ENCODE assay signal across 20 mouse cellular contexts in the genomic region with DNA sequence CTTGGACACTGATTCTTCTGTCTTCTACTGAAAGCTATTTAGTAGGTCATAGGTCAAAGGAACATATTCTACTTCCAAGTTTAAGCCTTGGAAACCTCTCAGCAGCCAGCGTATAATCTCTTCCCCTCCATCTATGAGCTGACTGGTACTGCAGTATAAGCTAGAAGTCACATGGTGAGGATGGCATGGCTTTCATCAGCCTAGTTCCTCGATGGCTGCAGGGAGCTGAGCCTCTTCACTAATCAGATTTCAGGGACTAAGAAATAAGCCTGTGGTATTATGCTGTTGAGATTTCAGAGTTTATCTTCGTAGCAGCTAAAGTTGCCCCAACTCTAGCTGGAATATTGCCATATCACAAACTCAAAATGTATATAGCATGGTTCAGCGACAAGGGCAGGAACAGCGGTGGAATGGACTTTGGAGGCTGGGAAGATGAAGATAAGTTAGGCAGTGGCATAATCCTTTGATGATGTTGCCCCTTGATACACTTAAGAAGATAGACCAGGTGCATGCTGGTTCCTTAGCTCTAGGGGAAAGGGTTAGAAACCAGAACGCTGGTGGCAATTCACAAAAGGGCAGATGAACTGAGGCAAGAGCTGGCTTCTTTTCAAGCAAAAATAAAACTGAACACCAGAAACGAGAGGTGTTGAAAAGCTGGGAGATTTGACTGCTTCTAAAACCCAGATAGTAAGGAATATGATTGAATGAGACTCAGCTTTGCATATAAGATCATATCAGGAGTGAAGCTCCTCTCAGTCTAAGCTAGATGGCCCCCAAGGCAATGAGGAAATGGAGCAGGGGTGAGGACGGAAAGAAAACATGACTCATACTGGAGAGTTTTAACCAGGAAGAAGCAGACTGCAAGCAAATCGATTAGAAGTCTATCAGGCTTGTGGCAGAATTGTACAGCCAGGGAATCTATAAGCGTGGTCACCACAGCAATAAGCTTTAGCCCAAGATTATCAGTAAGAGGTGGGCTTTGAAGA.
A peak's percentile ranks its signal among the peaks of the same experiment; 100 is the strongest.
DNase-seq lines count a peak whose midpoint lies in the region; ATAC-seq and TF ChIP-seq lines count a peak whose summit lies in the region.
"Had no signal": no experiment of that assay in that cellular context is flagged by ENCODE, and none has a peak within 500 bp of the region (broad histone marks: within the 10 kb centered on the region; RNA-seq: fewer than 3 reads in every experiment).

No protein-coding gene starts in this region.

- peak overlapping the region; percentile 29 for H3K27ac ChIP-seq in heart, embryonic 10.5 days
- H3K27ac ChIP-seq in layer of hippocampus, adult 2 months, result peak overlapping the region; percentile 51
- H3K27ac ChIP-seq in embryonic facial prominence, embryonic 15.5 days (replicated peaks), result 0 out of 2 replicates have a peak overlapping the region, but pooled peaks have one; percentile 34
- peak overlapping the region; percentile 85 for H3K27ac ChIP-seq in small intestine, adult 2 months (ENCODE audit: insufficient read depth, low read depth, low read length)
- no peak overlapping the region for H3K27ac ChIP-seq in kidney, adult 2 months (ENCODE audit: insufficient read depth, low read depth, low read length)
- H3K27ac ChIP-seq in thymus, adult 2 months (ENCODE audit: control insufficient read depth, insufficient read depth, low read length), result no peak overlapping the region
- H3K27ac ChIP-seq: embryonic facial prominence, embryonic 12.5 days; hindbrain, embryonic 10.5 days; hindbrain, postnatal 0 days; limb, embryonic 15.5 days; liver, embryonic 15.5 days; midbrain, embryonic 12.5 days had no signal

- no peaks in the 10 kb centered on the region for H3K36me3 ChIP-seq in heart, embryonic 10.5 days
- H3K36me3 ChIP-seq in embryonic facial prominence, embryonic 15.5 days, result no peaks in the 10 kb centered on the region
- H3K36me3 ChIP-seq in small intestine, adult 2 months (ENCODE audit: control insufficient read depth, insufficient read depth, low read length), result no peaks in the 10 kb centered on the region
- H3K36me3 ChIP-seq in kidney, adult 2 months (ENCODE audit: control insufficient read depth, insufficient read depth, low read length), result no peaks in the 10 kb centered on the region
- H3K36me3 ChIP-seq in thymus, adult 2 months (ENCODE audit: control insufficient read depth, insufficient read depth, low read length), result no peaks in the 10 kb centered on the region
- H3K36me3 ChIP-seq: embryonic facial prominence, embryonic 12.5 days; hindbrain, embryonic 10.5 days; limb, embryonic 15.5 days; liver, embryonic 15.5 days; midbrain, embryonic 12.5 days had no signal

- peaks cover 44% of the 10 kb centered on the region for H3K4me1 ChIP-seq in heart, embryonic 10.5 days
- peaks cover 9% of the 10 kb centered on the region; the same call in 1 of the 2 replicates for H3K4me1 ChIP-seq in embryonic facial prominence, embryonic 15.5 days
- peaks cover 11% of the 10 kb centered on the region; the same call in 1 of the 2 replicates for H3K4me1 ChIP-seq in small intestine, adult 2 months (ENCODE audit: control insufficient read depth, insufficient read depth, insufficient read length, low read length)
- no peaks in the 10 kb centered on the region for H3K4me1 ChIP-seq in kidney, adult 2 months (ENCODE audit: control insufficient read depth, insufficient read depth, low read length)
- no peaks in the 10 kb centered on the region for H3K4me1 ChIP-seq in thymus, adult 2 months (replicated peaks; ENCODE audit: control insufficient read depth, insufficient read depth, low read length)
- H3K4me1 ChIP-seq: liver, embryonic 15.5 days had no signal

- no peak for TF ChIP-seq POLR2A in small intestine, adult 2 months (IDR thresholded peaks at IDR 0.05; ENCODE audit: low read depth, low read length)
- TF ChIP-seq POLR2A in kidney, adult 2 months (IDR thresholded peaks at IDR 0.05; ENCODE audit: low read depth, low read length), result no peak
- TF ChIP-seq POLR2A in thymus, adult 2 months (IDR thresholded peaks at IDR 0.05; ENCODE audit: control insufficient read depth, extremely low read depth, insufficient read depth, low read length, poor library complexity), result no peak

- ATAC-seq in embryonic facial prominence, embryonic 15.5 days (ENCODE audit: insufficient number of reproducible peaks, low FRiP score, low TSS enrichment, low read depth), result no peak

- H3K4me2 ChIP-seq in embryonic facial prominence, embryonic 15.5 days (replicated peaks), result no peak overlapping the region
- H3K4me2 ChIP-seq: embryonic facial prominence, embryonic 12.5 days; limb, embryonic 15.5 days; liver, embryonic 15.5 days; midbrain, embryonic 12.5 days had no signal

- intact Hi-C loops in heart, postnatal 14 days (cut with DNase I), result no loop called here

- DNase-seq in heart, embryonic 10.5 days (ENCODE audit: low spot score), result no peak
- no peak for DNase-seq in heart, postnatal 14 days
- no peak for DNase-seq in layer of hippocampus, adult 2 months (ENCODE audit: low spot score in 2 of 2)
- no peak for DNase-seq in layer of hippocampus, postnatal 25 days (ENCODE audit: extremely low spot score in 1 of 2, low spot score in 1 of 2)
- DNase-seq in kidney, adult 2 months, result no peak
- no peak for DNase-seq in thymus, adult 2 months
- DNase-seq: adrenal gland, adult 8-10 months; B cell, adult 2 months; cerebellum, adult 9-10 months; forebrain, postnatal 0 days; layer of hippocampus, postnatal 36 days; thymus, adult 18-20 months had no signal

- no peaks in the 10 kb centered on the region for H3K27me3 ChIP-seq in heart, embryonic 10.5 days (ENCODE audit: insufficient read depth, poor library complexity, severe bottlenecking)
- no peaks in the 10 kb centered on the region for H3K27me3 ChIP-seq in embryonic facial prominence, embryonic 15.5 days
- H3K27me3 ChIP-seq in small intestine, adult 2 months (ENCODE audit: control insufficient read depth, insufficient read depth, low read length), result no peaks in the 10 kb centered on the region
- H3K27me3 ChIP-seq in kidney, adult 2 months (replicated peaks; ENCODE audit: control insufficient read depth, insufficient read depth, low read length), result no peaks in the 10 kb centered on the region
- H3K27me3 ChIP-seq in thymus, adult 2 months (ENCODE audit: control insufficient read depth, insufficient read depth, low read length), result no peaks in the 10 kb centered on the region
- H3K27me3 ChIP-seq: limb, embryonic 15.5 days; liver, embryonic 15.5 days; midbrain, embryonic 12.5 days had no signal

- H3K4me3 ChIP-seq in heart, embryonic 10.5 days, result no peak overlapping the region
- no peak overlapping the region for H3K4me3 ChIP-seq in layer of hippocampus, adult 2 months
- H3K4me3 ChIP-seq in embryonic facial prominence, embryonic 15.5 days (replicated peaks), result no peak overlapping the region
- no peak overlapping the region for H3K4me3 ChIP-seq in small intestine, adult 2 months (ENCODE audit: low read depth, low read length)
- H3K4me3 ChIP-seq in kidney, adult 2 months (ENCODE audit: insufficient read depth, low read depth, low read length), result no peak overlapping the region
- no peak overlapping the region for H3K4me3 ChIP-seq in thymus, adult 2 months (ENCODE audit: control insufficient read depth, insufficient read depth, low read length)
- H3K4me3 ChIP-seq: embryonic facial prominence, embryonic 12.5 days; hindbrain, embryonic 10.5 days; limb, embryonic 15.5 days; liver, embryonic 15.5 days; midbrain, embryonic 12.5 days had no signal

- no peaks in the 10 kb centered on the region for H3K9me3 ChIP-seq in heart, embryonic 10.5 days
- H3K9me3 ChIP-seq in embryonic facial prominence, embryonic 15.5 days (replicated peaks), result no peaks in the 10 kb centered on the region
- H3K9me3 ChIP-seq: embryonic facial prominence, embryonic 12.5 days; hindbrain, embryonic 10.5 days; limb, embryonic 15.5 days; liver, embryonic 15.5 days; midbrain, embryonic 12.5 days had no signal

- H3K9ac ChIP-seq in embryonic facial prominence, embryonic 15.5 days, result no peak overlapping the region
- H3K9ac ChIP-seq: embryonic facial prominence, embryonic 12.5 days; forebrain, postnatal 0 days; limb, embryonic 15.5 days; liver, embryonic 15.5 days; midbrain, embryonic 12.5 days had no signal

- WGBS in heart, embryonic 10.5 days, result 53% methylated on average over 10 of the region's 10 CpGs
- WGBS in embryonic facial prominence, embryonic 15.5 days, result 57% methylated on average over 10 of the region's 10 CpGs
- 25% methylated on average over 10 of the region's 10 CpGs for WGBS in small intestine, adult 2 months
- 83% methylated on average over 10 of the region's 10 CpGs for WGBS in kidney, adult 2 months
- WGBS in thymus, adult 2 months, result 75% methylated on average over 10 of the region's 10 CpGs

- TF ChIP-seq CTCF in layer of hippocampus, adult 2 months (conservative IDR thresholded peaks at IDR 0.05), result no peak
- no peak for TF ChIP-seq CTCF in small intestine, adult 2 months (IDR thresholded peaks at IDR 0.05; ENCODE audit: extremely low read depth, insufficient read length, insufficient replicate concordance, low read depth, low read length)
- TF ChIP-seq CTCF in kidney, adult 2 months (conservative IDR thresholded peaks at IDR 0.05; ENCODE audit: insufficient read depth, insufficient read length, low read depth, low read length), result no peak
- TF ChIP-seq CTCF in thymus, adult 2 months (IDR thresholded peaks at IDR 0.05; ENCODE audit: borderline replicate concordance, control insufficient read depth, extremely low read depth, insufficient read depth, low read length, poor library complexity), result no peak

Comparison
In these comparisons a context has a peak if more than half of its experiments do, and no peak if none do; other contexts are left out.
1. H3K27ac ChIP-seq: peak in heart, embryonic 10.5 days (single experiment), layer of hippocampus, adult 2 months (single experiment), embryonic facial prominence, embryonic 15.5 days (single experiment) and small intestine, adult 2 months (single experiment); none in kidney, adult 2 months (single experiment) and thymus, adult 2 months (single experiment).